Mouse (Mus musculus) heart, embryonic 10.5 days (tissue): Measurements from ENCODE around the gene Abca2. TPM values are rescaled to one million over a fixed set of nuclear protein-coding genes. Genes with fewer than 3 reads are reported as not detected.
"Not testable (repeated sequence)": the region's sequence is repeated elsewhere in the genome, so short reads cannot be mapped to it uniquely, and the experiment has no call there.

Source experiments
- DNase-seq: peaks from one replicate; pipeline ENCODE4 v3.0.0-alpha.2; 2017; ENCODE audit warnings: low spot score
- H3K27ac ChIP-seq: fragments of 300-500 bp; sonication (generic); 2 replicates; pipeline ENCODE4 v1.5.1; 2016; ENCODE audit warnings: mild to moderate bottlenecking
- H3K27me3 ChIP-seq: fragments of 300-500 bp; sonication (generic); 2 replicates; pipeline ENCODE4 v1.6.1; 2016; ENCODE audit warnings: mild to moderate bottlenecking; ENCODE audit not compliant: poor library complexity, insufficient read depth, severe bottlenecking
- H3K36me3 ChIP-seq: fragments of 300-500 bp; sonication (generic); 2 replicates; pipeline ENCODE4 v1.6.1; 2016; ENCODE audit warnings: mild to moderate bottlenecking, moderate library complexity
- H3K4me1 ChIP-seq: fragments of 300-500 bp; sonication (generic); 2 replicates; pipeline ENCODE4 v1.6.1; 2016; ENCODE audit warnings: mild to moderate bottlenecking
- H3K4me3 ChIP-seq: fragments of 300-500 bp; sonication (generic); 2 replicates; pipeline ENCODE4 v1.5.1; 2016; ENCODE audit warnings: mild to moderate bottlenecking, moderate library complexity
- H3K9me3 ChIP-seq: fragments of 300-500 bp; sonication (generic); 2 replicates; pipeline ENCODE4 v1.6.1; 2016; ENCODE audit warnings: mild to moderate bottlenecking, moderate library complexity
- WGBS: fragments of 180-500 bp; shearing (Covaris S2); methylation state at CpG from one replicate; pipeline ENCODE4 v1.1.7; 2016; 5-methylcytosine and 5-hydroxymethylcytosine counted together
- polyA plus RNA-seq: library from polyadenylated mRNA; unstranded; fragments of >200 nt; fragmentation: Nextera tagmentation; extraction: Ambion mirVana; gene quantifications from 2 replicates; pipeline ENCODE4 v1.2.1, GENCODE M21; 2016

The Abca2 gene
- polyA plus RNA-seq, 1 experiment from 2014 or later, result 3.5 TPM

DNA sequence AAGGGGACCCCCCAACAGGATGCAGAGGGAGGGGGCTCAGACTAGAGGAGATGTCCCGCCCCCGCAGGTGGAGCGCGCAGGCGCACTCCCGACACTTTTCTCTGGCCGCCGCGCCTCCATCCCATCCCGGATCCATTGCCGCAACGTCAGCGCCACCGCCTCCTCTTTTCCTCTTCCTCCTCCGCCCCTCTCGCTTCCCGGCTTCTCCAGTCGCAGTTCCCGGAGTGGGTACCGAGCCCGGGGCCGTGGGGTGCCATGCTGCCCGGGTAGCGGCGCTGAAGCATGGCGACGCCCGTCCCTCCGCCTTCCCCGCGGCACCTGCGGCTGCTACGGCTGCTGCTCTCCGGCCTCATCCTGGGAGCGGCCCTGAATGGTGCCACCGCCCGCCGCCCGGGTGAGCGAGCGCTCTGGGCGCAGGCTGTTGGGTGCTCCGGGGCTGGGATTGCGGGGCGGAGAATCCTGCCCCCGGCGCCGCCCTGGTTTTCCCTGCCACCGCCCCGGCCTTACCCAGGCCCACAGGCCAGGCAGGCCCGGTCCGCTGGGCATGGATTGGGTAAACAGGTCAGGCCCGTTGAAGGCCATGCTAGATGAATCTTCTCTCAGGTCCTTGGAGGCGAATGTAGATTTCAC, 25.4 kb upstream of the Abca2 start:
- no peak for DNase-seq
- Histone ChIP-seq H3K4me3 (peak overlapping the region; percentile 66), H3K36me3 (no peaks in the 10 kb centered on the region), H3K4me1 (peaks cover 15% of the 10 kb centered on the region), H3K9me3 (no peaks in the 10 kb centered on the region), H3K27me3 (peaks cover 98% of the 10 kb centered on the region), H3K27ac (no peak overlapping the region; the same call in 1 of the 2 replicates)
- 2% methylated on average over 54 of the region's 54 CpGs for WGBS

GRCm38 (mm10) chr2:25403994-25404393, 24.5 kb upstream of the Abca2 start:
- H3K36me3 ChIP-seq, result no peaks in the 10 kb centered on the region
- H3K27me3 ChIP-seq, result peaks cover 94% of the 10 kb centered on the region
- peak overlapping the region; percentile 66; the same call in 1 of the 2 replicates for H3K4me3 ChIP-seq
- H3K9me3 ChIP-seq, result no peaks in the 10 kb centered on the region
- 73% methylated on average over 4 of the region's 4 CpGs for WGBS
- no peak for DNase-seq
- peaks cover 15% of the 10 kb centered on the region for H3K4me1 ChIP-seq
- H3K27ac ChIP-seq, result no peak overlapping the region

DNA sequence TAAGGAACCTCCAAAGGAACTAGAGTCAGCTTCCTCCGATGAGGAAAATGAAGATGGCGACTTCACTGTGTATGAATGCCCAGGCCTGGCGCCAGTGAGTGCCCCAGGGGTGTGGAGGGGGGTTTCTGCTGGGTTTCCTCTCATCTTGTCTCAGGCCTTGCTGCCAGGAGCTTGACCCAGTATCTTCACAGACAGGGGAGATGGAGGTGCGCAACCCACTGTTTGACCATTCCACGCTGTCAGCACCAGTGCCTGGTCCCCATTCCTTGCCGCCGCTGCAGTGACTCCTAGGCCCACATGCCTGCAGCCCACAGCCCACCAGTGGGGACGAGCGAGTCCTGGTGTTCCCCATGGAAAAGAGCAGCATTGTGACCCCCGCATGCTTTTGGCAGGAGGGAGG, 19.6 kb upstream of the Abca2 start:
- no peak overlapping the region for H3K27ac ChIP-seq
- H3K27me3 ChIP-seq, result peaks cover 57% of the 10 kb centered on the region
- H3K4me1 ChIP-seq, result no peaks in the 10 kb centered on the region
- 74% methylated on average over 10 of the region's 10 CpGs for WGBS
- DNase-seq, result no peak
- no peaks in the 10 kb centered on the region for H3K9me3 ChIP-seq
- H3K4me3 ChIP-seq, result no peak overlapping the region
- H3K36me3 ChIP-seq, result no peaks in the 10 kb centered on the region

DNA sequence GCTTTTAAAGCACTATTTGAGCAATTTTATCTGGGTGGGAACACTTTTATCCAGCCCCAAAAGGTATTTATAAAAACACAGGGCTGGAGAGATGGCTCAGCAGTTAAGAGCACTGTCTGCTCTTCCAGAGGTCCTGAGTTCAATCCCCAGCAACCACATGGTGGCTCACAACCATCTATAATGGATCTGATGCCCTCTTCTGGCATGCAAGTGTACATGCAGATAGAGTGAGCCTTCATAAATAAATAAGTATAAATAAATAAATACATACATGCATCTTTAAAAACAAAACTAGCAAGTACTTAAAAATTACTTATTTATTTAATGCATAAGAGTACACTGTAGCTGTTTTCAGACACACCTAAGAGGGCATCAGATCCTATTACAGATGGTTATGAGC, 15.1 kb upstream of the Abca2 start:
- H3K36me3 ChIP-seq, H3K4me1 ChIP-seq, H3K4me3 ChIP-seq, H3K27ac ChIP-seq, H3K9me3 ChIP-seq, DNase-seq: not testable (repeated sequence)
- H3K27me3 ChIP-seq, result peaks cover 24% of the 10 kb centered on the region

DNA sequence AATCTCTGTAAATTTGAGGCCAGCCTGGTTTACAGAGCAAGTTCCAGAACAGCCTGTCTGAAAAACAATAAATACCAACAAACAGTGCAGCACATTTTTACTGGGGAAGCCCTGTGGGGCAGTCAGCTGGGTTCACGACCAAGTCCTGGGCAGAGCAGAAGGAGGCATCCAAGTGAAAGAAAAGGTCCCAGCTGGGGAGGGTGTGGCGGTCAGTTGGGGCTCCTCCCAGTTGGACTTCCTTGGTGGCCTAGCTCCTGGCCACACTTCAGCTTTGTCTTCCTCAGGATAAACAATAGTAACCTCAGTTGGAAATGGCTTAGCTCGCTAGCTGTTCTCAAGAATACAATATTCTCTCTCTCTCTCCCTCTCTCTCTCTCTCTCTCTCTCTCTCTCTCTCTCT, 11.1 kb upstream of the Abca2 start:
- H3K4me1 ChIP-seq, result no peaks in the 10 kb centered on the region
- H3K4me3 ChIP-seq, result no peak overlapping the region
- H3K27me3 ChIP-seq, result peaks cover 21% of the 10 kb centered on the region
- no peaks in the 10 kb centered on the region for H3K9me3 ChIP-seq
- H3K27ac ChIP-seq, result no peak overlapping the region
- no peaks in the 10 kb centered on the region for H3K36me3 ChIP-seq
- WGBS, result 38% methylated on average over 3 of the region's 3 CpGs
- no peak for DNase-seq

- Histone ChIP-seq H3K36me3 (no peaks in the 10 kb centered on the region), H3K4me3 (no peak overlapping the region), H3K9me3 (no peaks in the 10 kb centered on the region), H3K27me3 (peaks cover 58% of the 10 kb centered on the region), H3K4me1 (no peaks in the 10 kb centered on the region), H3K27ac (no peak overlapping the region)
- no peak for DNase-seq
- WGBS, result 12% methylated on average over 3 of the region's 3 CpGs
Measured at GRCm38 (mm10) chr2:25421896-25422295, 6.6 kb upstream of the Abca2 start.

DNA sequence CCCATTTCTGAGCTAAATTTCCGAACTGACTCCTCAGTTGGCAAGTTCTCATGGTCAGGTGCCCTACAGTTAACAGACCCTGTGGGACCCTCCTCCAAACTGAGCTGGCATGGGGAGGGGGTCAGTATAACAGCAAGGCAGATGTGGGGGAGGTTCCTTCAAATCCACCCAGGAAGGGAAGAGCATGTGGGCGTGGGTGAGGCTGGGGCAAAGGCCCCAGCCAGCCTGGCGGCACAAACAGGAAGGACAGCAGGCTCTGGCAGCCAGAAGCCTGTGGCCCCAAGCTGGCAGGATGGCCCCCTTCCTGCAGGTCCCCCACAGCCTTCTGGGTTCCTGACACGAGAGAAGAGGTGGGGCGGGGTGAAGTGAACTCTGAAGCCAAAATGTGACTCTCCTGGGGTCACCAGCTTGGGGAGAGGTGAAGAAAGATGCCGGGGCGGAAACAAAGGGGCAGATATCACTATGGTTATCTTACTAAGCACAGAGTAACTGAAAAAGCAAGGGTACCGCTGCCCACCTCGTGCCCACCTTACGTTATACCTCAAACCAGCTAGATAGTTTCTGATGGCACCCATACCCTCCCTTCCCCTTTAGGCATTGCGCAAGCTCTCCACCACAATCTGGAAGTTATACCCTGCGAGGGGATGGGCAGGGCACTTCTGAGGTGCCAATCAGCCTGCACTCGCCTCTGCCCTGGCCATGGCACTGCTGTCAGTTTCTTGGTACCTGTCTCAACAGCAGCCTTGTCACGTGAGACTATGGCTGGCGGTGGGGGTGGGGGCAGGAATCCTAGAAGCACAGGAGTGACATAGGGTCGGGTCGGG, 5.7 kb upstream of the Abca2 start, which contains the start of gene Fut7:
Gene Fut7, plus strand, starts transcription at position 681 of the 824 bp plus-strand sequence.
- peaks cover 58% of the 10 kb centered on the region for H3K27me3 ChIP-seq
- 0 out of 2 replicates have a peak within 1 kb of the TSS, but pooled peaks have one; percentile 2 for H3K27ac ChIP-seq
- no peak for DNase-seq
- 55% methylated on average over 17 of the region's 17 CpGs for WGBS
- no peaks in the 10 kb centered on the region for H3K9me3 ChIP-seq
- H3K4me3 ChIP-seq, result no peak within 1 kb of the TSS
- H3K4me1 ChIP-seq, result no peaks in the 10 kb centered on the region
- no peaks in the 10 kb centered on the region for H3K36me3 ChIP-seq

DNA sequence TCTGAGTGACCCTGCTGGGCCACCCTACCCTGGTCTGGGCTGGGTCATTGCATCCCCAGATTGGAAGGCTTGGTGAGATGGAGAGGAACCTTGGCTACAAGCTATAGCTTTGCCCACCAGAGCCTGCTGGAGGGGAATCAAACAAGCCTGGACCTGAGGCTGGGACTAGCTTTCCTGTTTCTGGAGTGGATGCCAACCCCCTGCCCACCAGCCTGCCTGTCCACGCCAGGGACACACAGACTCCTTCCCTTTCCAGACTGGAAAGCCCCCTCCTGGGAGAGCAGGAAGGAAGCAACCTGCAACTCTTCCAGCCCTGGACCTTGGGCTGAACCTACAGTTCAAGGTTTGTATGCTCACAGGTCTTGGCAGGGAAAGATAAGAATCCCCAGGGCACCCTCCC, 4.9 kb upstream of the Abca2 start:
- Histone ChIP-seq H3K9me3 (no peaks in the 10 kb centered on the region), H3K27ac (no peak overlapping the region), H3K27me3 (peaks cover 57% of the 10 kb centered on the region), H3K4me3 (no peak overlapping the region), H3K36me3 (no peaks in the 10 kb centered on the region), H3K4me1 (peaks cover 4% of the 10 kb centered on the region)
- WGBS, result 50% methylated on average over 1 of the region's 1 CpGs
- no peak for DNase-seq

GRCm38 (mm10) chr2:25425481-25425880, 3.0 kb upstream of the Abca2 start:
- 44% methylated on average over 27 of the region's 27 CpGs for WGBS
- H3K27me3 ChIP-seq, result peaks cover 68% of the 10 kb centered on the region

GRCm38 (mm10) chr2:25426721-25427191, 1.7 kb upstream of the Abca2 start:
- no peak overlapping the region for H3K27ac ChIP-seq
- peaks cover 79% of the 10 kb centered on the region for H3K27me3 ChIP-seq

More at GRCm38 (mm10) chr2:25425481-25425880, 3.0 kb upstream of the Abca2 start:
- H3K27ac ChIP-seq, result no peak overlapping the region
- H3K36me3 ChIP-seq, result no peaks in the 10 kb centered on the region
- no peak for DNase-seq
- H3K9me3 ChIP-seq, result no peaks in the 10 kb centered on the region
- no peak overlapping the region for H3K4me3 ChIP-seq
- H3K4me1 ChIP-seq, result peaks cover 12% of the 10 kb centered on the region

DNA sequence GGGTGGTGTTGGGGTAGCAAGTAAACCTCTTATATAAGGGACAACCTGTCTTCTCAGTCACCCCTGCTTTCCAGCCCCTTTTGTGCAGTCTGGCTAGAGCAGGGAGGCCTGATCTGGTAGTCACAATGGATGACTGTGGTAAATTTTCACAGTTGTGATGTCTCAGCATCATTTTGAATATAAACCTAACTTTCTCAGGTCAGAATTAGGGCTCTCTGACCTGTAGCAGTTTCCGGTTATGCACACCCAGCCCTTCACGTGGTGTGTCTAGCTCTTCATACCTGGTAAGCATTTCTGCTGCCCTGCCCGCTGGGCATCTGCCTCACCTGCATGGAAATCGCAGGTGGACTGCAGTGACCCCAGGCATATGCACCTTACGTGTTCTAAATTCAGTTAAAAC, 1.2 kb upstream of the Abca2 start:
- H3K27ac ChIP-seq, result no peak overlapping the region
- peaks cover 80% of the 10 kb centered on the region for H3K27me3 ChIP-seq
- peaks cover 15% of the 10 kb centered on the region for H3K4me1 ChIP-seq
- H3K4me3 ChIP-seq, result no peak overlapping the region
- H3K9me3 ChIP-seq, result no peaks in the 10 kb centered on the region
- no peaks in the 10 kb centered on the region for H3K36me3 ChIP-seq
- WGBS, result 85% methylated on average over 5 of the region's 5 CpGs
- DNase-seq, result no peak

More at GRCm38 (mm10) chr2:25426721-25427191, 1.7 kb upstream of the Abca2 start:
- no peak for DNase-seq
- no peaks in the 10 kb centered on the region for H3K36me3 ChIP-seq
- 29% methylated on average over 5 of the region's 5 CpGs for WGBS
- H3K4me1 ChIP-seq, result peaks cover 15% of the 10 kb centered on the region
- H3K9me3 ChIP-seq, result no peaks in the 10 kb centered on the region
- H3K4me3 ChIP-seq, result no peak overlapping the region

DNA sequence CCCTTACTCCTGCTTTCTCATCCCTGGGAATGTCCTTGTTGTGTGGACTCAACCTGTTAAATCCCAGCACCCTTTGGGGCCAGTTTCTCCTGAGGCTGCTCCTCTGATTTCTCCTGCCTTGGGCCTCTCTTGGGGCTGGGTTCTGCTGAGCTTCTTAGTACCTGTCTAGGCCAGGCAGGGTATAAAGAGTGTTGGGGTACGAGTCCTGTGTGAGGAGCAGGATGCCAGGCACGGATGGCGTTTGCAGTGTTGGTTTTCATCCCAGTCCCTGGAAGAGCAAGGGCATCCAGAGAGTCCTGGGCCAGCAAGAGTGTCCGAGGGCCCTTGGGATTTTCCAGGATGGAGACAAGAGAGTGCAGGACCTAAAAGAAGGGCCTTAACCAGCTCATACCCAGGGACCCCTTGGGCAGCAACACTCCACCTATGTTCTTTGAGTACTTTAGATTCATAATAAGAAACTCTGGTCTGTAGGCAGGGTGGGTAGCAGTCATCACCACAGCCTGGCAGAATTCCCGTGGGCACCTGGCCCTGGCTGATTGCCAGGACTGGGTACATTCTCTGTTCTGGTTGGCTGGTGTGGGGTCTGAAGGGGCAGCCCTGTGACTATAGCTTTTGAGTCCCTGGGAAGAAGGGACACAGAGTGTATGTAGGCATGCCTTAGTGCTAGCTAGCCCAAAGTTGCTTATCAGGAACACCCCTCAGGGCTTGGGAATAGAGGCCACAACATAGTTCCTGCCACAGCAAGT, 1.1 kb downstream of the Abca2 start:
- H3K36me3 ChIP-seq, result no peaks in the 10 kb centered on the region
- H3K27ac ChIP-seq, result peak overlapping the region; percentile 90; the same call in 1 of the 2 replicates
- H3K4me1 ChIP-seq, result peaks cover 15% of the 10 kb centered on the region
- no peaks in the 10 kb centered on the region for H3K9me3 ChIP-seq
- peaks cover 80% of the 10 kb centered on the region for H3K27me3 ChIP-seq
- DNase-seq, result no peak
- peak overlapping the region; percentile 85 for H3K4me3 ChIP-seq
- 74% methylated on average over 5 of the region's 5 CpGs for WGBS
